Mouse (Mus musculus): ENCODE results near the gene Clmn.

GRCm38 (mm10) chr12:104735993-104736395 lies 128.9 kb downstream of the Clmn start:
- TF ChIP-seq CTCF (IDR thresholded peaks at IDR 0.05; ENCODE audit: low read depth, low read length) (no peak), POLR2A (IDR thresholded peaks at IDR 0.05; ENCODE audit: borderline replicate concordance, low read depth, low read length) (no peak)
